Mouse (Mus musculus) adrenal gland, postnatal 14 days (tissue): ENCODE measurements around the gene Gm49398. TPM values are rescaled to one million over a fixed set of nuclear protein-coding genes. Genes with fewer than 3 reads are reported as not detected.

Experiments
- DNase-seq: peaks from one replicate; pipeline ENCODE4 v3.0.0; 2021; ENCODE audit warnings: mixed read lengths
- long read RNA-seq, 2 experiments: library from polyadenylated mRNA; stranded (forward); transcript quantifications; one replicate each; pipeline ENCODE4 v2.0.0; 2021
- microRNA-seq, 2 experiments: library from miRNA; unstranded; fragments of <30 nt; microRNA quantifications; one replicate each; pipeline ENCODE4 v1.2.0; 2021
- total RNA-seq: library from RNA; stranded (reverse); gene quantifications from 2 replicates; pipeline ENCODE4 v1.2.3, GENCODE M21; 2021

Gene Gm49398
- total RNA-seq, result not detected in 2 replicates
- long read RNA-seq, experiment 1, result 0 reads
- long read RNA-seq, experiment 2, result 0 reads

DNA sequence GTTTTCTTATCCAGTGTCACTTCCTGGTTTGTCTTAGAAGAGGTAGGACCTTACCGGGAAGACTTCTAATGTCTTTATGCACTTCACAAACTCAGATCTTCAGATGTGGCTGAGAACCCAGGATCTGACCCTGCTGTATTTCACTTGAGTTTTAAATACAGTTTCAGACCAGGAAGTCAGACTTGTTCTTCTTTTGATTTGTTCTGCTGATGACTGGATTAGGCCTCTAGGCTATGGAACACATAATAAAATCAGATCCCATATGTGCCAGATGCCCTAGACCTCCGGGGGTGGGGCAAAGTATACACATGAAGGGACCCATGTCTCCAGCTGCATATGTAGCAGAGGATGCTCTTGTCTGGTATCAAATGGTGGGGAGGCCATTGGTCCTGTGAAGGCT, at the start of gene Gm49398:
TSS of gene Gm49398 (minus strand) at position 101 of the 400 bp plus-strand sequence.
- no peak for DNase-seq

GRCm38 (mm10) chr13:61255258-61255657, 33.4 kb downstream of the Gm49398 start, which contains the start of gene Cts8:
Gene Cts8 (minus strand): TSS chr13:61255358.
- DNase-seq, result no peak

DNA sequence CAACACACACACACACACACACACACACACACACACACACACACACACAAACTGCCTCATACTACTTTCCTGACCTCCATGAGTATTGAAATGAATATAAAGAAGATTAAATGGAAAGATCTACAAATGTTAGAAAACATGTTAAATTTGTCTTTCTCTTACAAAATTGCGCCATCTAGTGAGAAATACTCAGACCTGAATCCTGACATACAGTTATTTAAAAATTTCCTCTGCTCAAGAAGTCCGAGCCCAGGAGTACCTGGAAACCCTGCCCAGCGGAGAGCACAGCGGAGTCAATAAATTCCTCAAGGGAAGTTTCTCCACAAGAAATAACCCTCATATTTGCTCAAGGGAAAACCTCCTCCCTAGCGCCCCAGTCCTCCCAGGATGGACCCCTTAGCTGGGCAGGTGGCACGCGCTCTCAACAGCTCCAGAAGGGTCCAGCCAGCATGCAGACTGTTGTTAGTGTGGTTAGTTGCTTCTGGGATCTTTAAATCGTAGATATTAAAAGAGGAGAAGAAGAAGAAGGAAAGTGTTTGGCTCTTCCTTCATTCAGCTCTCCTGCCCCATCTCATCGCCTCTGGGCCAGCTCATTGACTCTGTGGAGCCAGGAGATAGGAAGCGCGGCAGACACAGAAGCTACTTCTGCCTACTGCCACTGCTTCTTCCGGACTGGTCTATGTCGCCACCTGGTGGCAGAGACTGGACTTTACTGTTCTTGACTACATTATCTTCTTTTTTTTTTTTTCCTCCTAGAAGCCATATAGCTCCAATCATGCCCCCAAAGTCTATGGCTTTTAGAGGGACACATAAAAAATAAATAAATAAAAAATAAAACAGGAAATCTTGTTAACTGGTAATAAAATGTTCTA, 47.3 kb downstream of the Gm49398 start:
- DNase-seq, result peak; percentile 72

- DNase-seq, result no peak
Measured at GRCm38 (mm10) chr13:61203310-61203709, 85.3 kb downstream of the Gm49398 start, which contains the start of gene Cts6. Gene Cts6 (minus strand): TSS chr13:61203410.

Small RNA genes lying within 50 kb of the gene (microRNA-seq; reads per million reads assigned to microRNA genes)
- gene Gm27704, result 0 reads per million in 2 experiments

Other genes with a start within 250 kb of the Gm49398 start
- not detected in 2 replicates for gene Ctsq, start 248.2 kb downstream of the Gm49398 start, total RNA-seq
- gene Ctsr, start 124.6 kb downstream of the Gm49398 start, total RNA-seq, result not detected in 2 replicates
- gene Cts6, start 85.4 kb downstream of the Gm49398 start, total RNA-seq, result not detected in 2 replicates
- not detected in 2 replicates for gene Cts8, start 33.5 kb downstream of the Gm49398 start, total RNA-seq
- gene Cts7, start 69.4 kb upstream of the Gm49398 start, total RNA-seq, result not detected in 2 replicates